Mouse (Mus musculus) heart, embryonic 16.5 days (tissue): ENCODE results near the gene Slc1a7. TPM values are rescaled to one million over a fixed set of nuclear protein-coding genes. Genes with fewer than 3 reads are reported as not detected.

Experiments
- ATAC-seq: fragments of 200-750 bp; cut with Nextera tagmentation; replicated peaks from 2 replicates; pipeline ENCODE4 v1.8.0; 2017; ENCODE audit warnings: moderate number of reproducible peaks; ENCODE audit not compliant: insufficient read depth, low FRiP score; ENCODE audit errors: extremely low read depth
- H3K27ac ChIP-seq: fragments of 300-500 bp; sonication (generic); 2 replicates; pipeline ENCODE4 v1.5.1; 2014; ENCODE audit warnings: mild to moderate bottlenecking, low read length, control low read depth, moderate library complexity
- H3K27me3 ChIP-seq: fragments of 300-500 bp; sonication (generic); 2 replicates; pipeline ENCODE4 v1.6.1; 2014; ENCODE audit warnings: low read length, mixed read lengths; ENCODE audit not compliant: control insufficient read depth, insufficient read depth
- H3K36me3 ChIP-seq: fragments of 300-500 bp; sonication (generic); 2 replicates; pipeline ENCODE4 v1.6.1; 2014; ENCODE audit not compliant: control insufficient read depth, insufficient read depth
- H3K4me1 ChIP-seq: fragments of 300-500 bp; sonication (generic); 2 replicates; pipeline ENCODE4 v1.6.1; 2014; ENCODE audit warnings: low read length, mixed read lengths; ENCODE audit not compliant: control insufficient read depth, insufficient read depth
- H3K4me2 ChIP-seq: fragments of 300-500 bp; sonication (generic); 2 replicates; pipeline ENCODE4 v1.6.1; 2014; ENCODE audit warnings: low read depth, mild to moderate bottlenecking, control low read depth, low read length
- H3K4me3 ChIP-seq: fragments of 300-500 bp; sonication (generic); 2 replicates; pipeline ENCODE4 v1.5.1; 2014; ENCODE audit warnings: mild to moderate bottlenecking, control low read depth, low read length
- H3K9ac ChIP-seq: fragments of 300-500 bp; sonication (generic); 2 replicates; pipeline ENCODE4 v1.6.1; 2014; ENCODE audit warnings: low read length, control low read depth
- H3K9me3 ChIP-seq: fragments of 300-500 bp; sonication (generic); replicated peaks from 2 replicates; pipeline ENCODE4 v1.6.1; 2016; ENCODE audit warnings: low read length; ENCODE audit not compliant: control insufficient read depth
- WGBS: fragments of 180-500 bp; shearing (Covaris S2); extraction: QIAGEN DNeasy Blood & Tissue Kit; methylation state at CpG from one replicate; pipeline ENCODE4 v1.1.7; 2014; 5-methylcytosine and 5-hydroxymethylcytosine counted together
- polyA plus RNA-seq: library from polyadenylated mRNA; unstranded; fragments of >200 nt; fragmentation: Nextera tagmentation; extraction: Ambion mirVana; gene quantifications from 2 replicates; pipeline ENCODE4 v1.2.1, GENCODE M21; 2015

Slc1a7 gene
- polyA plus RNA-seq, 1 experiment from 2014 or later = not detected

- H3K36me3 ChIP-seq = no peaks in the 10 kb centered on the region
- no peak overlapping the region for H3K9ac ChIP-seq
- H3K4me1 ChIP-seq = peaks cover 10% of the 10 kb centered on the region; the same call in 1 of the 2 replicates
- H3K27me3 ChIP-seq = no peaks in the 10 kb centered on the region
- H3K4me2 ChIP-seq = no peak overlapping the region
- 0 out of 2 replicates have a peak, but pooled peaks cover 2% of the 10 kb centered on the region for H3K9me3 ChIP-seq
- WGBS = 53% methylated on average over 14 of the region's 14 CpGs
- H3K4me3 ChIP-seq = no peak overlapping the region
- peak; percentile 52; the same call in 1 of the 2 replicates for ATAC-seq
- no peak overlapping the region for H3K27ac ChIP-seq
Observed at GRCm38 (mm10) chr4:108015067-108015765, 47.1 kb downstream of the Slc1a7 start.

GRCm38 (mm10) chr4:108016321-108016720, 48.2 kb downstream of the Slc1a7 start:
- ATAC-seq = no peak

GRCm38 (mm10) chr4:108017839-108018238, 49.7 kb downstream of the Slc1a7 start:
- Histone ChIP-seq H3K27me3 (no peaks in the 10 kb centered on the region), H3K4me3 (no peak overlapping the region), H3K9ac (no peak overlapping the region), H3K4me2 (no peak overlapping the region), H3K36me3 (no peaks in the 10 kb centered on the region), H3K4me1 (peaks cover 10% of the 10 kb centered on the region; the same call in 1 of the 2 replicates), H3K9me3 (0 out of 2 replicates have a peak, but pooled peaks cover 7% of the 10 kb centered on the region), H3K27ac (no peak overlapping the region)
- ATAC-seq = no peak
- 75% methylated on average over 7 of the region's 7 CpGs for WGBS

More at GRCm38 (mm10) chr4:108016321-108016720, 48.2 kb downstream of the Slc1a7 start:
- H3K27me3 ChIP-seq = no peaks in the 10 kb centered on the region
- H3K27ac ChIP-seq = no peak overlapping the region
- peaks cover 10% of the 10 kb centered on the region; the same call in 1 of the 2 replicates for H3K4me1 ChIP-seq
- no peak overlapping the region for H3K4me3 ChIP-seq
- no peak overlapping the region for H3K4me2 ChIP-seq
- H3K36me3 ChIP-seq = no peaks in the 10 kb centered on the region
- 82% methylated on average over 3 of the region's 3 CpGs for WGBS
- 0 out of 2 replicates have a peak, but pooled peaks cover 7% of the 10 kb centered on the region for H3K9me3 ChIP-seq
- H3K9ac ChIP-seq = no peak overlapping the region

- Histone ChIP-seq H3K4me3 (no peak overlapping the region), H3K27me3 (no peaks in the 10 kb centered on the region), H3K36me3 (no peaks in the 10 kb centered on the region), H3K4me2 (no peak overlapping the region), H3K27ac (no peak overlapping the region), H3K9ac (no peak overlapping the region), H3K4me1 (peaks cover 10% of the 10 kb centered on the region; the same call in 1 of the 2 replicates), H3K9me3 (0 out of 2 replicates have a peak, but pooled peaks cover 7% of the 10 kb centered on the region)
- ATAC-seq = no peak; the same call in 1 of the 2 replicates
- WGBS = 39% methylated on average over 10 of the region's 10 CpGs
Observed at GRCm38 (mm10) chr4:108018241-108018923, 50.2 kb downstream of the Slc1a7 start.

- no peak overlapping the region for H3K9ac ChIP-seq
- no peak for ATAC-seq
- no peak overlapping the region for H3K27ac ChIP-seq
- H3K4me2 ChIP-seq = no peak overlapping the region
- H3K9me3 ChIP-seq = 0 out of 2 replicates have a peak, but pooled peaks cover 7% of the 10 kb centered on the region
- H3K4me1 ChIP-seq = peaks cover 10% of the 10 kb centered on the region; the same call in 1 of the 2 replicates
- H3K27me3 ChIP-seq = no peaks in the 10 kb centered on the region
- H3K4me3 ChIP-seq = no peak overlapping the region
- WGBS = 38% methylated on average over 14 of the region's 14 CpGs
- H3K36me3 ChIP-seq = no peaks in the 10 kb centered on the region
Observed at GRCm38 (mm10) chr4:108018961-108019921, 51.1 kb downstream of the Slc1a7 start.

- Histone ChIP-seq H3K4me1 (peaks cover 5% of the 10 kb centered on the region; the same call in 1 of the 2 replicates), H3K4me3 (no peak overlapping the region), H3K9ac (no peak overlapping the region), H3K27me3 (no peaks in the 10 kb centered on the region), H3K9me3 (0 out of 2 replicates have a peak, but pooled peaks cover 7% of the 10 kb centered on the region), H3K27ac (no peak overlapping the region), H3K4me2 (no peak overlapping the region), H3K36me3 (no peaks in the 10 kb centered on the region)
- WGBS = 81% methylated on average over 6 of the region's 6 CpGs
- no peak for ATAC-seq
Observed at GRCm38 (mm10) chr4:108020178-108020577, 52.0 kb downstream of the Slc1a7 start.

- Histone ChIP-seq H3K9me3 (0 out of 2 replicates have a peak, but pooled peaks cover 7% of the 10 kb centered on the region), H3K4me3 (no peak overlapping the region), H3K27ac (no peak overlapping the region), H3K36me3 (no peaks in the 10 kb centered on the region), H3K27me3 (no peaks in the 10 kb centered on the region), H3K4me1 (no peaks in the 10 kb centered on the region), H3K9ac (no peak overlapping the region), H3K4me2 (no peak overlapping the region)
- ATAC-seq = no peak
- WGBS = 87% methylated on average over 4 of the region's 4 CpGs
Observed at GRCm38 (mm10) chr4:108023186-108023585, 55.1 kb downstream of the Slc1a7 start.

- H3K9me3 ChIP-seq = 0 out of 2 replicates have a peak, but pooled peaks cover 7% of the 10 kb centered on the region
- 68% methylated on average over 5 of the region's 5 CpGs for WGBS
- peaks cover 2% of the 10 kb centered on the region; the same call in 1 of the 2 replicates for H3K27me3 ChIP-seq
- H3K4me3 ChIP-seq = no peak overlapping the region
- H3K36me3 ChIP-seq = no peaks in the 10 kb centered on the region
- no peak overlapping the region for H3K4me2 ChIP-seq
- no peaks in the 10 kb centered on the region for H3K4me1 ChIP-seq
- no peak overlapping the region for H3K27ac ChIP-seq
- no peak overlapping the region for H3K9ac ChIP-seq
- ATAC-seq = no peak
Observed at GRCm38 (mm10) chr4:108024641-108025040, 56.5 kb downstream of the Slc1a7 start.
